Mouse (Mus musculus): ENCODE measurements around the gene Bcl11b. TPM values are rescaled to one million over a fixed set of nuclear protein-coding genes. Genes with fewer than 3 reads are reported as not detected.

The Bcl11b gene
- polyA plus RNA-seq, 1 experiment from 2014 or later, result 30.7 TPM

- Histone ChIP-seq H3K27ac (0 out of 2 replicates have a peak overlapping the region, but pooled peaks have one; percentile 23), H3K36me3 (replicated peaks; ENCODE audit: control insufficient read depth, insufficient read depth) (0 out of 2 replicates have a peak, but pooled peaks cover 7% of the 10 kb centered on the region), H3K4me2 (replicated peaks) (peak overlapping the region; percentile 36), H3K9ac (no peak overlapping the region), H3K4me1 (replicated peaks; ENCODE audit: control insufficient read depth, insufficient read depth, low read length) (peaks cover 50% of the 10 kb centered on the region), H3K4me3 (replicated peaks; ENCODE audit: low read length) (no peak overlapping the region), H3K9me3 (ENCODE audit: control insufficient read depth, low read length) (no peaks in the 10 kb centered on the region), H3K27me3 (ENCODE audit: control insufficient read depth, insufficient read depth, low read length) (no peaks in the 10 kb centered on the region)
- no peak; the same call in 1 of the 2 replicates for ATAC-seq (ENCODE audit: low FRiP score)
- no peak for DNase-seq (ENCODE audit: low spot score)
- 39% methylated on average over 11 of the region's 11 CpGs for WGBS
Observed at GRCm38 (mm10) chr12:107991191-107991590, 12.2 kb downstream of the Bcl11b start.

- no peak overlapping the region for H3K9ac ChIP-seq
- peaks cover 25% of the 10 kb centered on the region for H3K4me1 ChIP-seq (replicated peaks; ENCODE audit: control insufficient read depth, insufficient read depth, low read length)
- no peak for ATAC-seq (ENCODE audit: low FRiP score)
- no peak overlapping the region for H3K4me2 ChIP-seq (replicated peaks)
- no peak overlapping the region for H3K4me3 ChIP-seq (replicated peaks; ENCODE audit: low read length)
- H3K27me3 ChIP-seq (ENCODE audit: control insufficient read depth, insufficient read depth, low read length), result no peaks in the 10 kb centered on the region
- no peak for DNase-seq (ENCODE audit: low spot score)
- no peak overlapping the region for H3K27ac ChIP-seq
- H3K9me3 ChIP-seq (ENCODE audit: control insufficient read depth, low read length), result no peaks in the 10 kb centered on the region
- H3K36me3 ChIP-seq (replicated peaks; ENCODE audit: control insufficient read depth, insufficient read depth), result no peaks in the 10 kb centered on the region
- 69% methylated on average over 8 of the region's 8 CpGs for WGBS
Observed at GRCm38 (mm10) chr12:107983211-107983610, 20.2 kb downstream of the Bcl11b start.

- Histone ChIP-seq H3K4me2 (replicated peaks) (no peak overlapping the region), H3K9me3 (ENCODE audit: control insufficient read depth, low read length) (no peaks in the 10 kb centered on the region), H3K36me3 (replicated peaks; ENCODE audit: control insufficient read depth, insufficient read depth) (no peaks in the 10 kb centered on the region), H3K4me1 (replicated peaks; ENCODE audit: control insufficient read depth, insufficient read depth, low read length) (peaks cover 29% of the 10 kb centered on the region), H3K4me3 (replicated peaks; ENCODE audit: low read length) (no peak overlapping the region), H3K9ac (no peak overlapping the region), H3K27me3 (ENCODE audit: control insufficient read depth, insufficient read depth, low read length) (no peaks in the 10 kb centered on the region), H3K27ac (no peak overlapping the region)
- ATAC-seq (ENCODE audit: low FRiP score) (no peak), DNase-seq (ENCODE audit: low spot score) (no peak)
- WGBS, result 71% methylated on average over 9 of the region's 9 CpGs
Observed at GRCm38 (mm10) chr12:107982306-107982705, 21.1 kb downstream of the Bcl11b start.

GRCm38 (mm10) chr12:107981231-107981630, 22.2 kb downstream of the Bcl11b start:
- Histone ChIP-seq H3K4me1 (replicated peaks; ENCODE audit: control insufficient read depth, insufficient read depth, low read length) (peaks cover 35% of the 10 kb centered on the region), H3K9ac (no peak overlapping the region), H3K27ac (no peak overlapping the region), H3K4me3 (replicated peaks; ENCODE audit: low read length) (no peak overlapping the region), H3K4me2 (replicated peaks) (no peak overlapping the region), H3K36me3 (replicated peaks; ENCODE audit: control insufficient read depth, insufficient read depth) (no peaks in the 10 kb centered on the region), H3K9me3 (ENCODE audit: control insufficient read depth, low read length) (no peaks in the 10 kb centered on the region), H3K27me3 (ENCODE audit: control insufficient read depth, insufficient read depth, low read length) (no peaks in the 10 kb centered on the region)
- ATAC-seq (ENCODE audit: low FRiP score) (no peak), DNase-seq (ENCODE audit: low spot score) (no peak)
- WGBS, result 18% methylated on average over 6 of the region's 6 CpGs

- H3K36me3 ChIP-seq (replicated peaks; ENCODE audit: control insufficient read depth, insufficient read depth), result no peaks in the 10 kb centered on the region
- WGBS, result 1% methylated on average over 50 of the region's 51 CpGs
- peak overlapping the region; percentile 29 for H3K9ac ChIP-seq
- no peaks in the 10 kb centered on the region for H3K27me3 ChIP-seq (ENCODE audit: control insufficient read depth, insufficient read depth, low read length)
- H3K27ac ChIP-seq, result 0 out of 2 replicates have a peak overlapping the region, but pooled peaks have one; percentile 16
- no peaks in the 10 kb centered on the region for H3K9me3 ChIP-seq (ENCODE audit: control insufficient read depth, low read length)
- ATAC-seq (ENCODE audit: low FRiP score) (peak; percentile 55), DNase-seq (ENCODE audit: low spot score) (no peak)
- peak overlapping the region; percentile 66 for H3K4me2 ChIP-seq (replicated peaks)
- H3K4me3 ChIP-seq (replicated peaks; ENCODE audit: low read length), result peak overlapping the region; percentile 25
- H3K4me1 ChIP-seq (replicated peaks; ENCODE audit: control insufficient read depth, insufficient read depth, low read length), result peaks cover 43% of the 10 kb centered on the region
Observed at GRCm38 (mm10) chr12:107980261-107980961, 23.0 kb downstream of the Bcl11b start.

- Histone ChIP-seq H3K4me2 (replicated peaks) (peak overlapping the region; percentile 66), H3K9me3 (ENCODE audit: control insufficient read depth, low read length) (no peaks in the 10 kb centered on the region), H3K27ac (0 out of 2 replicates have a peak overlapping the region, but pooled peaks have one; percentile 16), H3K36me3 (replicated peaks; ENCODE audit: control insufficient read depth, insufficient read depth) (no peaks in the 10 kb centered on the region), H3K4me3 (replicated peaks; ENCODE audit: low read length) (peak overlapping the region; percentile 25), H3K4me1 (replicated peaks; ENCODE audit: control insufficient read depth, insufficient read depth, low read length) (peaks cover 49% of the 10 kb centered on the region), H3K27me3 (ENCODE audit: control insufficient read depth, insufficient read depth, low read length) (no peaks in the 10 kb centered on the region), H3K9ac (peak overlapping the region; percentile 29)
- DNase-seq (ENCODE audit: low spot score) (no peak), ATAC-seq (ENCODE audit: low FRiP score) (no peak)
- 4% methylated on average over 27 of the region's 28 CpGs for WGBS
Observed at GRCm38 (mm10) chr12:107979710-107980260, 23.6 kb downstream of the Bcl11b start.

- 58% methylated on average over 8 of the region's 8 CpGs for WGBS
- no peaks in the 10 kb centered on the region for H3K9me3 ChIP-seq (ENCODE audit: control insufficient read depth, low read length)
- H3K27ac ChIP-seq, result no peak overlapping the region
- no peak overlapping the region for H3K9ac ChIP-seq
- H3K4me2 ChIP-seq (replicated peaks), result no peak overlapping the region
- ATAC-seq (ENCODE audit: low FRiP score), result no peak
- DNase-seq (ENCODE audit: low spot score), result no peak
- H3K27me3 ChIP-seq (ENCODE audit: control insufficient read depth, insufficient read depth, low read length), result no peaks in the 10 kb centered on the region
- no peaks in the 10 kb centered on the region for H3K36me3 ChIP-seq (replicated peaks; ENCODE audit: control insufficient read depth, insufficient read depth)
- peaks cover 58% of the 10 kb centered on the region for H3K4me1 ChIP-seq (replicated peaks; ENCODE audit: control insufficient read depth, insufficient read depth, low read length)
- no peak overlapping the region for H3K4me3 ChIP-seq (replicated peaks; ENCODE audit: low read length)
Observed at GRCm38 (mm10) chr12:107978736-107979255, 24.6 kb downstream of the Bcl11b start.

- Histone ChIP-seq H3K4me1 (replicated peaks; ENCODE audit: control insufficient read depth, insufficient read depth, low read length) (peaks cover 66% of the 10 kb centered on the region), H3K4me3 (replicated peaks; ENCODE audit: low read length) (no peak overlapping the region)
- 6% methylated on average over 14 of the region's 14 CpGs for whole genome bisulfite sequencing
Observed at GRCm38 (mm10) chr12:107978063-107978462, 25.3 kb downstream of the Bcl11b start.

GRCm38 (mm10) chr12:107977534-107977933, 25.9 kb downstream of the Bcl11b start:
- DNase-seq (ENCODE audit: low spot score) (peak; percentile 36), ATAC-seq (ENCODE audit: low FRiP score) (no peak)
- H3K4me2 ChIP-seq (replicated peaks), result peak overlapping the region; percentile 45
- no peaks in the 10 kb centered on the region for H3K9me3 ChIP-seq (ENCODE audit: control insufficient read depth, low read length)
- H3K27ac ChIP-seq, result peak overlapping the region; percentile 49
- no peaks in the 10 kb centered on the region for H3K27me3 ChIP-seq (ENCODE audit: control insufficient read depth, insufficient read depth, low read length)
- H3K4me3 ChIP-seq (replicated peaks; ENCODE audit: low read length), result no peak overlapping the region
- H3K4me1 ChIP-seq (replicated peaks; ENCODE audit: control insufficient read depth, insufficient read depth, low read length), result peaks cover 71% of the 10 kb centered on the region
- 8% methylated on average over 9 of the region's 9 CpGs for WGBS
- H3K36me3 ChIP-seq (replicated peaks; ENCODE audit: control insufficient read depth, insufficient read depth), result no peaks in the 10 kb centered on the region
- H3K9ac ChIP-seq, result peak overlapping the region; percentile 39

More at GRCm38 (mm10) chr12:107978063-107978462, 25.3 kb downstream of the Bcl11b start:
- peak overlapping the region; percentile 39 for H3K9ac ChIP-seq
- DNase-seq (ENCODE audit: low spot score) (no peak), ATAC-seq (ENCODE audit: low FRiP score) (no peak; the same call in 1 of the 2 replicates)
- H3K27ac ChIP-seq, result peak overlapping the region; percentile 49
- no peaks in the 10 kb centered on the region for H3K9me3 ChIP-seq (ENCODE audit: control insufficient read depth, low read length)
- H3K4me2 ChIP-seq (replicated peaks), result peak overlapping the region; percentile 45
- no peaks in the 10 kb centered on the region for H3K36me3 ChIP-seq (replicated peaks; ENCODE audit: control insufficient read depth, insufficient read depth)
- H3K27me3 ChIP-seq (ENCODE audit: control insufficient read depth, insufficient read depth, low read length), result no peaks in the 10 kb centered on the region
